Comparison of ENCODE assay signal across 9 mouse cellular contexts in genomic region chr3:51228038-51228820, GRCm38 (mm10). TPM values are rescaled to one million over a fixed set of nuclear protein-coding genes. Genes with fewer than 3 reads are reported as not detected.
A peak's percentile ranks its signal among the peaks of the same experiment; 100 is the strongest.
DNase-seq lines count a peak whose midpoint lies in the region; ATAC-seq and TF ChIP-seq lines count a peak whose summit lies in the region.
"Had no signal": no experiment of that assay in that cellular context is flagged by ENCODE, and none has a peak within 500 bp of the region (broad histone marks: within the 10 kb centered on the region; RNA-seq: fewer than 3 reads in every experiment).

No protein-coding gene starts in this region.

- no peaks in the 10 kb centered on the region for H3K4me1 ChIP-seq in hindbrain, postnatal 0 days (ENCODE audit: insufficient read depth, low read length)
- peaks cover 21% of the 10 kb centered on the region for H3K4me1 ChIP-seq in hindbrain, embryonic 12.5 days
- H3K4me1 ChIP-seq in liver, embryonic 15.5 days (replicated peaks) = peaks cover 86% of the 10 kb centered on the region

- no peak overlapping the region for H3K9ac ChIP-seq in hindbrain, postnatal 0 days (replicated peaks; ENCODE audit: low read length)
- no peak overlapping the region for H3K9ac ChIP-seq in hindbrain, embryonic 12.5 days
- H3K9ac ChIP-seq in liver, embryonic 15.5 days = peak overlapping the region; percentile 99
- H3K9ac ChIP-seq: stomach, embryonic 15.5 days had no signal

- peak; percentile 49 for DNase-seq in hindbrain, postnatal 0 days (ENCODE audit: low spot score)
- DNase-seq in CD4-positive helper T cell, adult 2 months (ENCODE audit: low read depth, low spot score) = peak; percentile 60
- peak; percentile 52 for DNase-seq in adrenal gland, adult 18-20 months (ENCODE audit: low spot score in 2 of 2)
- DNase-seq in gastrocnemius, adult 2 months = peak; percentile 77
- peak; percentile 73 to 88 for DNase-seq in spleen, postnatal 10 days (ENCODE audit: low spot score in 2 of 2)

- WGBS in hindbrain, postnatal 0 days = 71% methylated on average over 10 of the region's 10 CpGs
- WGBS in hindbrain, embryonic 12.5 days = 77% methylated on average over 10 of the region's 10 CpGs
- 47% methylated on average over 10 of the region's 10 CpGs for WGBS in liver, embryonic 15.5 days (ENCODE audit: insufficient replicate concordance)

- no peak overlapping the region for H3K4me2 ChIP-seq in hindbrain, postnatal 0 days (ENCODE audit: low read depth, low read length)
- no peak overlapping the region for H3K4me2 ChIP-seq in hindbrain, embryonic 12.5 days (replicated peaks)
- peak overlapping the region; percentile 92 for H3K4me2 ChIP-seq in liver, embryonic 15.5 days
- H3K4me2 ChIP-seq: stomach, embryonic 15.5 days had no signal

- ATAC-seq in hindbrain, postnatal 0 days = no peak
- no peak for ATAC-seq in hindbrain, embryonic 12.5 days (ENCODE audit: low FRiP score)
- no peak for ATAC-seq in liver, embryonic 15.5 days (ENCODE audit: insufficient read depth)
- ATAC-seq in frontal cortex, adult (ENCODE audit: low TSS enrichment) = no peak

- no peaks in the 10 kb centered on the region for H3K9me3 ChIP-seq in hindbrain, postnatal 0 days (ENCODE audit: low read length)
- H3K9me3 ChIP-seq in hindbrain, embryonic 12.5 days (replicated peaks) = no peaks in the 10 kb centered on the region
- no peaks in the 10 kb centered on the region for H3K9me3 ChIP-seq in liver, embryonic 15.5 days (replicated peaks)
- H3K9me3 ChIP-seq: stomach, embryonic 15.5 days had no signal

- H3K27ac ChIP-seq in hindbrain, postnatal 0 days = no peak overlapping the region
- H3K27ac ChIP-seq in hindbrain, embryonic 12.5 days = no peak overlapping the region
- H3K27ac ChIP-seq in gastrocnemius, adult 2 months = peak overlapping the region; percentile 93; the same call in 1 of the 2 replicates
- peak overlapping the region; percentile 99 for H3K27ac ChIP-seq in liver, embryonic 15.5 days (replicated peaks)
- H3K27ac ChIP-seq: stomach, embryonic 15.5 days had no signal

- intact Hi-C loops in gastrocnemius, adult 2 months (cut with DNase I) = no loop called here

- no peaks in the 10 kb centered on the region for H3K27me3 ChIP-seq in hindbrain, postnatal 0 days (ENCODE audit: insufficient read depth, low read length)
- no peaks in the 10 kb centered on the region for H3K27me3 ChIP-seq in hindbrain, embryonic 12.5 days
- H3K27me3 ChIP-seq in liver, embryonic 15.5 days = no peaks in the 10 kb centered on the region
- H3K27me3 ChIP-seq: stomach, embryonic 15.5 days had no signal

- TF ChIP-seq CTCF in hindbrain, postnatal 0 days (IDR thresholded peaks at IDR 0.05; ENCODE audit: low read depth) = peak; percentile 53
- peak; percentile 60 for TF ChIP-seq CTCF in gastrocnemius, adult 2 months (IDR thresholded peaks at IDR 0.05)

- H3K4me3 ChIP-seq in hindbrain, postnatal 0 days (ENCODE audit: low read length) = no peak overlapping the region
- H3K4me3 ChIP-seq in hindbrain, embryonic 12.5 days = no peak overlapping the region
- H3K4me3 ChIP-seq in gastrocnemius, adult 2 months = no peak overlapping the region
- peak overlapping the region; percentile 96 for H3K4me3 ChIP-seq in liver, embryonic 15.5 days (replicated peaks)
- H3K4me3 ChIP-seq: stomach, embryonic 15.5 days had no signal

- H3K36me3 ChIP-seq in hindbrain, postnatal 0 days (ENCODE audit: insufficient read depth, low read length) = no peaks in the 10 kb centered on the region
- no peaks in the 10 kb centered on the region for H3K36me3 ChIP-seq in hindbrain, embryonic 12.5 days
- H3K36me3 ChIP-seq in liver, embryonic 15.5 days (replicated peaks) = peaks cover 20% of the 10 kb centered on the region
- H3K36me3 ChIP-seq: stomach, embryonic 15.5 days had no signal

RNA-seq across cellular contexts. Expression of gene Noct, which starts 4.0 kb away (rescaled TPM):
- total RNA-seq in hindbrain, postnatal 0 days (2014; rRNA removed) = 40.8 and 41.9 TPM in 2 replicates
- polyA plus RNA-seq in hindbrain, postnatal 0 days (2015; fragmentation: Nextera tagmentation; extraction: Ambion mirVana) = 27.7 and 31.6 TPM in 2 replicates
- polyA plus RNA-seq in hindbrain, embryonic 12.5 days (2016; fragmentation: Nextera tagmentation; extraction: Ambion mirVana) = 18.5 and 19.3 TPM in 2 replicates
- 10 to 100 TPM; 34.1 to 55.2 TPM for total RNA-seq in adrenal gland, adult 18-20 months (2021)
- 10 to 100 TPM; 23.7 to 34.3 TPM for total RNA-seq in gastrocnemius, adult 2 months (2021)
- polyA plus RNA-seq in liver, embryonic 15.5 days (2015; fragmentation: Nextera tagmentation; extraction: Ambion mirVana) = 22.0 and 24.2 TPM in 2 replicates

Comparison
In these comparisons a context has a peak if more than half of its experiments do, and no peak if none do; other contexts are left out.
1. H3K27ac ChIP-seq: peak in gastrocnemius, adult 2 months (single experiment) and liver, embryonic 15.5 days (single experiment); none in hindbrain, postnatal 0 days (single experiment) and hindbrain, embryonic 12.5 days (single experiment).
2. Peak in every context shown above with its lines, with median percentiles within 50 percentile points of each other: DNase-seq.